Mouse (Mus musculus) small intestine, adult 2 months (tissue): ENCODE measurements at regions not wholly inside any gene's neighbourhood (a gene's known extent, or its start where the extent isn't known, plus 50 kb on each side); places are given as distances from the start of the nearest gene placed in this dataset.

ENCODE experiments used
- CTCF ChIP-seq: fragments of 200-500 bp; IDR thresholded peaks from 2 replicates; pipeline ENCODE4 v1.5.1; 2012; ENCODE audit warnings: low read depth, mild to moderate bottlenecking, control low read depth, inconsistent platforms, low read length, moderate library complexity, mixed read lengths; ENCODE audit not compliant: insufficient replicate concordance, insufficient read length; ENCODE audit errors: extremely low read depth
- POLR2A ChIP-seq: fragments of 200-500 bp; IDR thresholded peaks from 2 replicates; pipeline ENCODE4 v1.6.1; 2012; ENCODE audit warnings: low read depth, mild to moderate bottlenecking, control low read depth, inconsistent platforms, low read length, moderate library complexity

DNA sequence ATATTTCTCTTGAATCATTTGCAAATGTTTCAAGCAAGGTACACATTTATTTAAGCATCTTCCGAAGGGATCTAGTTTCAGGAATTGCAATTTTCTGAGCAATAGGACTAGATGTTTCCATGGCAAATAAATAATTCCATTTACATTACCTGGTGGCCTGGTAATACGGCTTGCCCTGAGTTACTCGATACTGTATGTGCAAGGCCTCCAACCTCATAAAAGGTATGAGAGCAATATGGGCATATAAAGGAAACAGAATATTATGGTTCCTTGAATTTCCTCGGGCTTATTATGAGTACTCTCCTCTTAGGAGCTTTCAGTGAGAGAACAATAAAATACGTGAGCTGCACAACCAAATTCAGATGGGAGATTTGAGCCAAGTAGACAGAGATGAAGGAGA is 81.4 kb upstream of the Gm9972 start:
- TF ChIP-seq POLR2A (no peak), CTCF (no peak)
